ENCODE assay signal across 9 mouse cellular contexts in the genomic region with DNA sequence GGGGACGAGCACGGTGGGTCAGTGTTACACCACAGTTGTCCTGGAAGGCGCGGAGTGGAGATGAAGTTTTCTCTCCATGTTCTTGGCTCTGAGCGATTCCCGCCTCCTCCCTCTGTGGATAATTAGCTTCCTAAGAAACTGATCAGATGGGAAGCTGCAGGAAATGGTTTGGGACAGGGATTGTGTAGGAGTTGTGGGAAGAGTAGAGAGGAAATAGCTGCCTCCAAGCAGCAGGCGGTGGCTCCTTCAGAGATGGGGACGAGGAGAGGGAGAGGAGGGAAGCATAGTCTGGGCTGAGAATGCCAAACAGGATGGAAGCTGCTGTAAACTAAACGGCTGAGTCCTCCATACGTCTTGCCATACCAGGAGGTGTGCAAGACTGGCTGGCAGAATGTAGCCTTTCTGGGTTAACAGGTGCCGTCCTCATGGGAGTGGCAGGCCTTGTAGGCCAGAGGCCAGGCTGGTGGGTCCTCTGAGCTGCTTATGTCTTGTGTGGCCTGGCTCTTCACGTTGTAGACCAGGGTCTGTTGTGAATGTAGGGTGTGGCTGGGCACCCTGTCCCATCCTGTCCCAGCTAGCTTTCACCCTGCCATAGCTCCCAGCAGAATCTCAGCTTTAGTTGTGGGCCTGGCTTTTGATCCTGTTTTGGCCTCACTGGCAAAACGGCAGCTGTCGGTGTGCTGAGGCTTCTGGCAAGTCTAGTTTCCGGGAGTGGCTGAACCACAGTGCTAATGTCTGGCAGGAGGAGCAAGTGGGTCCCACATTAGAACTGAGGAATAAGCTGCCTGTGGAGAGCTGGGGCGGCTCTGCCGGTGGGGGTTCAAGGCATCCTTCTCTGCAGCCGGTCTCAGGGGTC. TPM values are rescaled to one million over a fixed set of nuclear protein-coding genes. Genes with fewer than 3 reads are reported as not detected.
DNase-seq lines count a peak whose midpoint lies in the region; ATAC-seq lines count a peak whose summit lies in the region.
"Had no signal": no experiment of that assay in that cellular context is flagged by ENCODE, and none has a peak within 500 bp of the region (broad histone marks: within the 10 kb centered on the region; RNA-seq: fewer than 3 reads in every experiment).

No protein-coding gene starts in this region.

- no peak overlapping the region for H3K9ac ChIP-seq in heart, embryonic 11.5 days (ENCODE audit: low read depth, low read length)
- no peak overlapping the region; the same call in 1 of the 2 replicates for H3K9ac ChIP-seq in liver, embryonic 11.5 days (ENCODE audit: low read depth, low read length)

- intact Hi-C loops in heart, postnatal 25 days (cut with DNase I) = no loop called here

- DNase-seq in heart, adult 11 months = peak; percentile 97
- no peak for DNase-seq in heart, postnatal 25 days (ENCODE audit: low spot score)
- DNase-seq in liver, embryonic 11.5 days (ENCODE audit: low spot score) = no peak
- no peak for DNase-seq in adrenal gland, postnatal 14 days
- DNase-seq in adrenal gland, postnatal 4 days (ENCODE audit: low spot score in 2 of 2) = no peak
- DNase-seq in kidney, postnatal 10 days = no peak
- DNase-seq: midbrain, embryonic 14.5 days had no signal

- no peaks in the 10 kb centered on the region for H3K36me3 ChIP-seq in heart, embryonic 11.5 days (ENCODE audit: control insufficient read depth, insufficient read depth, low read length)
- no peaks in the 10 kb centered on the region for H3K36me3 ChIP-seq in liver, embryonic 11.5 days (ENCODE audit: control insufficient read depth, insufficient read depth, low read length)

- WGBS in heart, embryonic 11.5 days (ENCODE audit: insufficient replicate concordance) = 72% methylated on average over 18 of the region's 18 CpGs
- 76% methylated on average over 18 of the region's 18 CpGs for WGBS in liver, embryonic 11.5 days

- no peaks in the 10 kb centered on the region for H3K9me3 ChIP-seq in heart, embryonic 11.5 days (replicated peaks; ENCODE audit: control insufficient read depth, low read length)
- no peaks in the 10 kb centered on the region for H3K9me3 ChIP-seq in liver, embryonic 11.5 days (ENCODE audit: control insufficient read depth, low read length)

- peaks cover 38% of the 10 kb centered on the region for H3K4me1 ChIP-seq in brown adipose tissue, adult 24 weeks (ENCODE audit: control insufficient read depth, insufficient read depth, insufficient read length, low read length)
- H3K4me1 ChIP-seq in heart, embryonic 11.5 days (ENCODE audit: control insufficient read depth, insufficient read depth, low read length) = peaks cover 53% of the 10 kb centered on the region
- peaks cover 57% of the 10 kb centered on the region for H3K4me1 ChIP-seq in liver, embryonic 11.5 days (replicated peaks; ENCODE audit: control insufficient read depth, insufficient read depth, low read length)

- ATAC-seq in heart, embryonic 11.5 days (replicated peaks; ENCODE audit: insufficient number of reproducible peaks, low FRiP score, low TSS enrichment) = no peak
- ATAC-seq in liver, embryonic 11.5 days (replicated peaks; ENCODE audit: low FRiP score) = no peak

- no peak overlapping the region for H3K4me2 ChIP-seq in heart, embryonic 11.5 days
- H3K4me2 ChIP-seq in liver, embryonic 11.5 days = no peak overlapping the region; the same call in 1 of the 2 replicates

- no peak overlapping the region for H3K4me3 ChIP-seq in brown adipose tissue, adult 24 weeks (ENCODE audit: insufficient read depth, low read depth, low read length)
- no peak overlapping the region for H3K4me3 ChIP-seq in heart, embryonic 11.5 days (ENCODE audit: low read depth, low read length)
- no peak overlapping the region for H3K4me3 ChIP-seq in liver, embryonic 11.5 days (ENCODE audit: low read depth, low read length)

- no peaks in the 10 kb centered on the region for H3K27me3 ChIP-seq in heart, embryonic 11.5 days (ENCODE audit: control insufficient read depth, insufficient read depth, low read length)
- H3K27me3 ChIP-seq in liver, embryonic 11.5 days (replicated peaks; ENCODE audit: control insufficient read depth, insufficient read depth, low read length) = no peaks in the 10 kb centered on the region

- H3K27ac ChIP-seq in brown adipose tissue, adult 24 weeks (replicated peaks; ENCODE audit: low read depth, low read length) = peak overlapping the region; percentile 51
- peak overlapping the region; percentile 35 for H3K27ac ChIP-seq in heart, embryonic 11.5 days (ENCODE audit: low read depth, low read length)
- H3K27ac ChIP-seq in liver, embryonic 11.5 days (ENCODE audit: low read depth, low read length) = peak overlapping the region; percentile 68

RNA-seq across cellular contexts. Expression of gene Slc9a1, which starts 21.9 kb away (rescaled TPM):
- total RNA-seq in heart, postnatal 25 days (2021) = 10 to 100 TPM; 16.3 to 20.0 TPM
- 8.6 and 10.3 TPM in 2 replicates for polyA plus RNA-seq in brown adipose tissue, adult 24 weeks (2012; ENCODE audit: insufficient read depth, insufficient read length, missing spikeins)
- 4.8 and 7.0 TPM in 2 replicates for polyA plus RNA-seq in heart, embryonic 11.5 days (2014; fragmentation: Nextera tagmentation; extraction: Ambion mirVana)
- 6.9 and 7.7 TPM in 2 replicates for polyA plus RNA-seq in liver, embryonic 11.5 days (2014; fragmentation: Nextera tagmentation; extraction: Ambion mirVana)
- total RNA-seq in adrenal gland, postnatal 14 days (2021) = 46.4 and 49.9 TPM in 2 replicates
- total RNA-seq in adrenal gland, postnatal 4 days (2021) = 10 to 100 TPM; 52.9 to 54.4 TPM

RNA-seq across cellular contexts. Expression of gene Wdtc1, which starts 38.1 kb away (rescaled TPM):
- 10 to 100 TPM; 81.2 to 82.7 TPM for total RNA-seq in heart, postnatal 25 days (2021)
- 25.6 TPM in 2 replicates for polyA plus RNA-seq in brown adipose tissue, adult 24 weeks (2012; ENCODE audit: insufficient read depth, insufficient read length, missing spikeins)
- 13.3 and 15.5 TPM in 2 replicates for polyA plus RNA-seq in heart, embryonic 11.5 days (2014; fragmentation: Nextera tagmentation; extraction: Ambion mirVana)
- 14.0 and 14.5 TPM in 2 replicates for polyA plus RNA-seq in liver, embryonic 11.5 days (2014; fragmentation: Nextera tagmentation; extraction: Ambion mirVana)
- total RNA-seq in adrenal gland, postnatal 14 days (2021) = 53.3 and 55.1 TPM in 2 replicates
- total RNA-seq in adrenal gland, postnatal 4 days (2021) = 10 to 100 TPM; 36.3 to 39.9 TPM
